Mouse (Mus musculus) urinary bladder, postnatal 14 days (tissue): ENCODE measurements at regions not wholly inside any gene's neighbourhood (a gene's known extent, or its start where the extent isn't known, plus 50 kb on each side); places are given as distances from the start of the nearest gene placed in this dataset.

Experiments
- DNase-seq: peaks from one replicate; pipeline ENCODE4 v3.0.0; 2021; ENCODE audit warnings: low spot score

- DNase-seq, result no peak
Observed at GRCm38 (mm10) chr3:42129821-42130560, 387.6 kb downstream of the D3Ertd751e start.

DNA sequence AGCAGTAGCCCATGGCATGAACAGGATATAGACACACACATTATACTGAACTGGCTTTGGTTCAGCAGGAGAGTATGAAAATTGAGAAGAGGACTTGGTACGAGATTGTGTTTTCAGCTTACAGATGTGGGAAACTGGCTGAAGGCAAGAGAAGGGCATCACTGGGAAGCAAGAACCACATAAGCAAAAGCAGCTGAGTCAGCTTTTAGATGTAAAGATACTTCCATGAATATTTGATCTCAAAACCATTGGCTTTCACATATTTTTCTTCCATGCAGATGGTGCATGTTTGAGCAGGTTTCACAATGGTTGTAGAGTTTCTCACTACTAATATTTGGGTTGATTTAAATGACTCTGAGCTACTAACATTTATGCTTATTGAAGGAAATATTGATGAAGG is 389.9 kb downstream of the D3Ertd751e start:
- DNase-seq, result no peak

- no peak for DNase-seq
Observed at GRCm38 (mm10) chr3:42153372-42153771, 411.0 kb downstream of the D3Ertd751e start.

DNA sequence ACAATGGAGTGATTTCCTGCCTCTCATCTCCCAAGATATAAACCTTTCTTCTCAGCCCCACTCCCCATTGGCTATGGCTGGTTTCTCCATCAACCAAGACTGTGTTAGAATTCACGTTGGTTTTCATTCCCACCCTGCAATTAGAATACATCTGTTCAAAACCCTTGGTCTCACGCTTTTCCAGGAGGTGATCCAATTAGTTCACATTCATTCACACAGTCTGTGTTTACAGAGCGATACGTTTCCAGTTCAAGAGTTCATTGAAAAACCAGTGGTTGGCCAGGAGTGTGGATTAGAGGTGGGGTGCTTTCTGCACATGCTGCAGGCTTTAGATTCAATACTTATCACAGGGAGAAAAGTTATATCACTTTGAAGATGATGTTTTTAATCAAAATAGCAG is 412.5 kb downstream of the D3Ertd751e start:
- DNase-seq, result no peak

GRCm38 (mm10) chr3:42163666-42164065 is 421.3 kb downstream of the D3Ertd751e start:
- DNase-seq, result no peak

DNA sequence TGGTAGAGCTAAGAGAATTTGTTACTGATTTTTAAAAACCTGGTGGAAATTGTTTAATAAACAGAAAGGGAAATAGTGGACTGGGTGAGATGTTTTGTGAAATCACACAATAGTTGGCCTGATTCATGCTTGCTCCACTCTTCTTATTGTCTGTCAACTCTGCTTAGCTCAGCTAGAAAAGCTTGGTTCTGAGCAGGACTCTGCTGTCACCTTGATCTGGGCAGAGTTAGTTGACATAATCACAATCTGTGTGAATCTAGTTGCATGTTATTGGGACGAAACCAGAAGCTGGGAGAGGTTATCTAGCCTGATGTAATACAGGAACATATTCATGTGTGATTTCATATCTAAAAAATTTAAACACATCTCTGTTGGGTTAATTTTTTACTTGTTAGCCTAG is 456.8 kb downstream of the D3Ertd751e start:
- DNase-seq, result no peak

DNA sequence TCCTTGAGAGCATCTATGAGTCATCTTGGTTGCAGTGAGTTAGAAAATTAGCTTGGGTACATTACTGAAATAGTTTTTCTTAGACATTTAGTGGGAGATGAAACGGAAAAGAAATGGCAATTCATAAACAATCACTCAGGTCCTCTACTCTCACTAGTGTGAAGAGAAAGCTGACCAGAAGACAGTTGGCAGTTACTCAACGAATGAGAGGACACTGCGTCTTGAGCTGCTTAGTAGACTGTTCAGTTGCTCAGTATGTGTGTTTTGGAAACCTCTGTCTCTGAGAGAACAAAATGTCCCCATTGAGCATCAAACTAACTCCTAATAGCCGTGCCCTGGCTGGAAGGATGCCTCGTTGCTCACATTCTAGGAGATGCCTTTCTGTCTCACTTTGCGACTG is 459.0 kb downstream of the D3Ertd751e start:
- no peak for DNase-seq

DNA sequence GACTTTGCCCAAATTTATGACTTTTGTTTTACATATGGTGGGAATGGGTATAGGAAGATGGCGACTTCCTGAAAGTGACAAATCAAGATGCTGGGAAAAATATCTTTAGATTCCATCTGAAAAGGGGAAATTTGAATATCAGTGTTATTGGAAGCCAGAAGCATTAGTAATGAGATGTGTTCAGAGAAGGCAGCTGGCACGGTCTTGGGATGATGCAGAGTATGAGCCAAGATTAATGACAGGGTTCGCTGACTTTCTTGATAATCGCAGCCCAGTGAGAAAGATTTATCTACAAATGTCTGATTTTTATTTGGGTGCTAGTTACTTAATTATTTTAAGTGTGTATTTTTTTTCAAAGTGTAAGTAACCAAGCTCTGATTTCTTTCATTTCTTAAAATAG is 463.2 kb downstream of the D3Ertd751e start:
- DNase-seq, result no peak

DNA sequence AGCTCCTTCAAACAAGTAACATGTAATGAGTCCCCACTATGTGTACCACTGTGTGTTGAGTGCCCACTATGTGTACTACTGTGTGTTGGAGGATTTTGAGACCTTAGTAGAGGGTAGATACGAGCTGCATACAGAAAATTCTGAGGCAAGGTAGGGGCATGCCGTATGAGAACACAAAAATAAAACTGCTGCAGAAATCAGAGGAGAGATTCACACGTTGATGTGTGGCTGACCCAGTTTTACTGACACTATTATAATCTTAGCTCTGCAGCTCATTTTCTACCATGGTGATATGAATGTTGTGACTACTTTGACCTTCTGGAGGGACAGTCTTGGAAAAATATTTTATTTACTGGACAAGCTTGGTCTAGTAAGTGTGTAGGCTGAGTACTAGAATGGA is 469.0 kb downstream of the D3Ertd751e start:
- DNase-seq, result no peak

DNA sequence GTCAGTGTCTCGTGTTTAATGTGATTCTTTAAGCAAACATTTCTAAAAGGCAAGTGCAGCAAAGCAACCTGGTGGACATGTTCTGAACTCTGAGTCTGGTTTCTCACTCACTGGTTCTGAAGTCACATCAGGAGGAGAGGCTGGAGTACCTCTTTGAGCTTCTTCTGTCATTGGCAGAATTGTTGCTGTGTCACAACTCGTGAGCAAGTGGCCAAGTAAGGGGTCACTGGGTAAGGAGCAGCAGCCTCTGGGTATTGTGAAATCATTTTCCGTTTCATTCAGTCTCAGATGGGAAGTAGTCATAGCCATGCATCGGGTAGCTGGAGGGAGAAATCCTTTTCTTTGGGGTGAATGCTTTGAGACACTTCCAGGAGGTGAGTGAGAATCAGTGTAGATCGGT is 470.0 kb downstream of the D3Ertd751e start:
- DNase-seq, result no peak

- DNase-seq, result no peak
Observed at GRCm38 (mm10) chr3:42213163-42213562, 470.8 kb downstream of the D3Ertd751e start.

DNA sequence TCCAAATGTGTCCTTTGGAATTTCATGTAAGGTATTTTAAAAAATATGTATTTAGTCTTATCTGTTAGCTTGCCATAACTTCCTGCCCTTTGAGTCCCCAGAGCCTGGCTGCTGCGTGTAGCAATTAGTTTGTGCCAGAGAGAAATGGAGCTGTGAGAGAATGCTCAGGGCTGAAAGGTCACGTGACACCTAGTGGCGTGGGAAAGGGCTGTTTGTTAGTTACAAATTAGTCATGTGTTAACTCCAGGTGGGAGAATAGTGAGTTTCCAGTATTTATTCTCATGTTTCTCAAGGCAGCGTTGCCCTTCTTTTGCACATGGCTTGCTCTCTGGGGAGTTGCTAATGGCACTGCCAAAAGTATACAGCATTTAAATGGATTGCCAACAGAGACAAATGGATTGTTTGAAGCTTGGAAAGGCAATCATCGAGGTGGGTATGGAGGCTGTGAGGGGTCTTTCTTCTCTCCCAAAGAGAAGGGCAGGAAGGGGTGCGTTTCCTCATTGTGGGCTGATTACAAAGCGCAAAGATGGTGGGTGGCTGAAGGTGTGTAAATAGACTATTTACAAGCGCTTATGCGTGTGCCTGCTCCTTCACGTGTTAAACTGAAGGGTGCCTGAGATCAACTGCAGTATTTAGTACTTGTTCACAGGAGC is 472.3 kb downstream of the D3Ertd751e start:
- DNase-seq, result no peak

DNA sequence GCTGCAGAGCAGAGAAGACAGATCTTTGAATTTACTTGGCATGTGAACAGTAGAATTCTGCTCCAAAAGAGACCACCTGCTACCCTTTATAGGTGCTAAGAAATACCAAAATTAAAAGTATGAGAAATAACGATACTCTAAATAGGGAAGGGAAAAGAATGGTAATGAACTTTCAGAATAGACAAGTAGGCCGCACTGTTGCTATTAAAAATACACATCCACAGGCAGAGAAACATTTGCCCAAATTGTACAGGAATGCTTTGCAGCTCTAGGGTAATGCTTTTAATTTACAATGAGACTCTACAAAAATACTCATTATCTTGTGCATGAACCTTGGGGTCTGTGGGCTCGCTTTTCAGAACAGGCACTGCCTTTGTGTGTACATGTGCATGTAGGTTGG is 476.3 kb downstream of the D3Ertd751e start:
- no peak for DNase-seq

- DNase-seq, result no peak
Observed at GRCm38 (mm10) chr3:42227679-42228398, 485.4 kb downstream of the D3Ertd751e start.

DNA sequence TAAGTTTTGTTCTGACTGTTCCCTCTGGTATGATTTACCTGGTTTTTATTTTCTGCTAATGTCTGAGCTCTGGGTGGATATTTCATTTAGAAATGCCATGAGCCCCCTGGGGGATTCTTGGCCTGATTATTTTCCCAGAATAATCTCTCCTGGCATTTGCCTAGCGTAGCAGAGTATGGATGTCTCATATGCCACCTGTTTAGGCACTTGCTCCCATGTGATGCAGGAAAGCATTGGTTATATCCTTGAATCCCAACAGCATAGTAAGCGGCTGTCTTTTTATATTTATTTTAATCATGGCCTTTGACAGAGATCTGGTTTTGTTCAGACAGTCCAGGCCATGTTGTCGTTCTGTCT is 486.0 kb downstream of the D3Ertd751e start:
- no peak for DNase-seq

DNA sequence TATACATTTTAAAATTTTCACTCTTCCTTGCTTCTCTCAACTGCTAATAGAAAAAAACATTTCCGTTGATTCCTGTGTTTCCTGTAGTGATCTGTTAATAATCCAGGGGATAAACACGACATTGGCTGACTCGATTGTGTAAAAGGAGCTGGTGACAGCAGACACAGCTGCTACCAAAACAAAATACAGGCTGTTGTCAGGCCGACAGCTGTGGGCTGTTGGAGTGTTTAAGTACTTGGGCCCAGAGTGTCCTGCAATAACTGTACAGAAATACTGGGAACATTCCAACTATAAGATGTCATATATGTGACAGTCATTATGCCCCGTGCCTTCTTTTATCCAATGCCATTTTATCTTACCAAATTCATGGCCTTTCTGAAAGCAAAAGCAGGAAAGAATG is 489.9 kb downstream of the D3Ertd751e start:
- DNase-seq, result no peak

GRCm38 (mm10) chr3:42233756-42234155 is 491.3 kb downstream of the D3Ertd751e start:
- no peak for DNase-seq

- DNase-seq, result no peak
Observed at GRCm38 (mm10) chr3:42235515-42235914, 493.1 kb downstream of the D3Ertd751e start.
